Mouse (Mus musculus) brain, embryonic 14.5 days (tissue): ENCODE measurements around the gene Rbm7. TPM values are rescaled to one million over a fixed set of nuclear protein-coding genes. Genes with fewer than 3 reads are reported as not detected.
"Not testable (repeated sequence)": the region's sequence is repeated elsewhere in the genome, so short reads cannot be mapped to it uniquely, and the experiment has no call there.

Experiments
- DNase-seq: peaks from one replicate; pipeline ENCODE4 v3.0.0-alpha.2; 2011; ENCODE audit warnings: low read depth
- CTCF ChIP-seq: fragments of 200-500 bp; IDR thresholded peaks from 2 replicates; pipeline ENCODE4 v1.5.1; 2012; ENCODE audit warnings: inconsistent platforms, mild to moderate bottlenecking, moderate library complexity, borderline replicate concordance; ENCODE audit not compliant: insufficient read depth, insufficient read length; ENCODE audit errors: extremely low read depth
- POLR2A ChIP-seq: fragments of 200-500 bp; IDR thresholded peaks from 2 replicates; pipeline ENCODE4 v1.6.1; 2012; ENCODE audit warnings: mild to moderate bottlenecking, inconsistent platforms, borderline replicate concordance; ENCODE audit not compliant: poor library complexity, insufficient read depth, insufficient read length, severe bottlenecking; ENCODE audit errors: extremely low read depth
- polyA plus RNA-seq: library from polyadenylated mRNA; depleted of rRNA; stranded (reverse); fragments of >200 nt; gene quantifications from 2 replicates; pipeline ENCODE4 v1.2.3, GENCODE M21; 2012

Rbm7 gene
- polyA plus RNA-seq, 1 experiment, result 38.6 TPM

GRCm38 (mm10) chr9:48476236-48477165 lies 18.6 kb downstream of the Rbm7 start:
- DNase-seq, result no peak

DNA sequence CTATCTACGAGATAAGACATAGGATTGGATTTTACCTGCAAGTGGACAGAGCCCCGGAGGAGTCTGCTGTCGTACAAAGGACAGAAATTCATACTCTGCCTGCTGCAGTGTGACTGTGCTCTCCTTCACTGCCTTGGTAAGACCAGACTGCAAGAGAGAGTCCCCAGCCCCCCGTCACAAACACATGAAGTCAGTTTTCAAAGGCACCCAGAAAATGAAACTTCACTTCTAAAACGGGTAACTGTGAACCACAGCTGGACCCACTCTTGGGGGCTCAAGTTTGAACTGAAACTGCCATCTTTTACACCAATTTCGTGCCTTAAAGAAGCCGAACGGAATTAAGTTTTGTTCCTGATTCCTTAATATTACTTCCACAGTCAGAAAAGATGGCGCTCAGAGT lies 20.7 kb downstream of the Rbm7 start:
- DNase-seq, result no peak
- TF ChIP-seq POLR2A (no peak), CTCF (no peak)

More at GRCm38 (mm10) chr9:48476236-48477165, 18.6 kb downstream of the Rbm7 start:
- no peak for TF ChIP-seq POLR2A
- TF ChIP-seq CTCF, result no peak

GRCm38 (mm10) chr9:48473131-48473530 lies 22.0 kb downstream of the Rbm7 start:
- no peak for DNase-seq
- no peak for TF ChIP-seq POLR2A
- TF ChIP-seq CTCF, result no peak

- TF ChIP-seq CTCF, result no peak
- no peak for TF ChIP-seq POLR2A
- no peak for DNase-seq
Measured at GRCm38 (mm10) chr9:48472441-48473025, 22.6 kb downstream of the Rbm7 start.

- not testable (repeated sequence) for DNase-seq
Measured at GRCm38 (mm10) chr9:48467471-48467870, 27.6 kb downstream of the Rbm7 start.

- DNase-seq, result peak; percentile 35
- TF ChIP-seq POLR2A (no peak), CTCF (peak; percentile 67; the same call in 1 of the 2 replicates)
Measured at GRCm38 (mm10) chr9:48466804-48467203, 28.3 kb downstream of the Rbm7 start.

- TF ChIP-seq POLR2A (no peak), CTCF (peak; percentile 31; the same call in 1 of the 2 replicates)
- no peak for DNase-seq
Measured at GRCm38 (mm10) chr9:48465671-48466070, 29.4 kb downstream of the Rbm7 start.

DNA sequence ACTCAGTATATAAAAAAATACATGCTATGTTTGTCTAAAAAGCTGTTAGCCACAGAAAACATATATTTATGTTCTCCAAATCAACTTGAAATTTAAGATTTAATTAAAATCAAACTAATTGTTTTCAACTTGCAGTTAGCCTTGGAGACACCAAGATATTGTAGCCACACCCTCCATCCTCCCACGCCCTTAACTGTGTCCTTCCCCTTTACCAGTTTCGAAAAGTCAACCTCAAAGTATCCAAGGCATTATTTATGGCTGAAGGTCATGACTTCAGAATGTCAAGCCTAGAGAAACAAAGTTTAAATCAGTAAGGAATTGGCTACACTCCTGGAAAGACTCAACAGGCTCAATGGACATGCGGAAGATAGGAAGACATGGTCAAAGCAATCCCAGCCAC lies 33.6 kb downstream of the Rbm7 start:
- no peak for DNase-seq
- TF ChIP-seq CTCF (no peak), POLR2A (no peak)

DNA sequence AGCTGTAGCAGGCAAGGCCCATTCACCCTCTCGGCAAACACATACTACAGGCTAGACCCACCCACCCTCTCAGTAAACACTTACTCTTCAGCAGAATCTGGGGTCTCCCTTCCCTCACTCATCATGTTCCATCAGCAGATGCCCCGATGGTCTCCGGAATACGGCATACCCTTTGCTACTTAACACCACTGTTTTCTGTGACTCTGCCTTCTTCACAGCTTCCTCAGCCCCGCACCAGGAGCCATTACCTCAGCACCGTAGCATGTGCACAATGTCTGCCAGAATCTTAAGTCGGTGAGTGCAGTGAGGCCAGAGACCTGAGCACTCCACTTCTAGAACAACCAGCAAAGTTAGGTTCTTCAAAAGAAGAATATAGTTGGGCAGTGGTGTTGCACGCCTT lies 34.4 kb downstream of the Rbm7 start:
- no peak for TF ChIP-seq CTCF
- no peak for TF ChIP-seq POLR2A
- no peak for DNase-seq

GRCm38 (mm10) chr9:48459391-48459790 lies 35.7 kb downstream of the Rbm7 start:
- no peak for DNase-seq
- no peak for TF ChIP-seq POLR2A
- no peak for TF ChIP-seq CTCF

DNA sequence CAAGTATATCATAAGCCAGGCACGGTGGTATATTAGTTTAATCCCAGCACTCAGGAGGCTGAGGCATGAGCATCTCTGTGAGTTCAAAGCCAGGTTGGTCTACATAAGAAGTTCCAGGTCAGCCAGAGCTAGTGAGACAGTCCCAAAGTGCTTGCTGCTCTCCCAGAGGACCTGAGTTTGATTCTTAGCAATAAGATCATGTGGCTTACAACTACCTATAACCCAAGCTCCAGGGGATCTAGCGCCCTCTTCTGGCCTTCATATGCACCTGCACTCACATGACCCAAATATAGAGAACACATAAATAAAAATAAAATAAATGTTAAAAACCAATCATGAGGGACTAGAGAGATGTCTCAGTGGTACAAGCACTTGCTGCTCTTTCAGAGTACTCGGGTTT lies 36.2 kb downstream of the Rbm7 start:
- no peak for TF ChIP-seq POLR2A
- TF ChIP-seq CTCF, result peak; percentile 28; the same call in 1 of the 2 replicates
- DNase-seq, result no peak

DNA sequence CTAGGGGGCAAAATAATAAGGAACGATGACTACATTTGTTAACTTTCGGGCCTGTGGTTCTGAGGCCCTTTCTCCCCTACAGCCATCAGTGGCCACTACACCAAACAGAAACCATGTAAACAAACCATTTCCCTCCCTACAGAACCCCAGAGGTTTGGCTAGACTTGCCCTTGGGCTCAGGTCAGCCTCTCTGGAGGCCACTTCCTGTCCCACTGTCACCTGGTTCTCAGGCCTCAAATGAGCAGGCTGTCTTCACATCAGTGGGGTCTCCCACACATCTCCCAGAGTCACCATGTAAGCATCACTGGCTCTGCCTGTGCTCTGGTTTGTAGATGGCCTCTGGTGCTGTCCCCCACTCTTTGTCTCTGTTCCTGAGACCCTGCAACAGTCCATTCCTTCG lies 39.1 kb downstream of the Rbm7 start:
- no peak for DNase-seq
- no peak for TF ChIP-seq POLR2A
- no peak for TF ChIP-seq CTCF
